Mouse (Mus musculus): ENCODE results near the gene Adcy2. TPM values are rescaled to one million over a fixed set of nuclear protein-coding genes. Genes with fewer than 3 reads are reported as not detected.
A peak's percentile ranks its signal among the peaks of the same experiment; 100 is the strongest.

The Adcy2 gene
- polyA plus RNA-seq, 1 experiment, result 2.2 TPM

GRCm38 (mm10) chr13:68574398-68574797 lies 424.9 kb downstream of the Adcy2 start:
- no peaks in the 10 kb centered on the region for H3K27me3 ChIP-seq (ENCODE audit: control insufficient read depth, insufficient read depth, low read length, poor library complexity, severe bottlenecking)
- H3K4me3 ChIP-seq (ENCODE audit: low read depth, low read length), result no peak overlapping the region
- no peaks in the 10 kb centered on the region for H3K9me3 ChIP-seq (replicated peaks; ENCODE audit: control insufficient read depth, insufficient read depth, low read length, poor library complexity, severe bottlenecking)

GRCm38 (mm10) chr13:68572966-68573913 lies 426.1 kb downstream of the Adcy2 start:
- H3K9ac ChIP-seq (ENCODE audit: low read depth, poor library complexity, severe bottlenecking), result no peak overlapping the region
- H3K4me1 ChIP-seq (ENCODE audit: control insufficient read depth, insufficient read depth, low read length), result no peaks in the 10 kb centered on the region
- H3K9me3 ChIP-seq (replicated peaks; ENCODE audit: control insufficient read depth, insufficient read depth, low read length, poor library complexity, severe bottlenecking), result no peaks in the 10 kb centered on the region
- H3K4me3 ChIP-seq (ENCODE audit: low read depth, low read length), result no peak overlapping the region
- no peak for TF ChIP-seq CTCF (IDR thresholded peaks at IDR 0.05; ENCODE audit: low read depth, low read length)
- peak; percentile 79 for TF ChIP-seq EP300 (IDR thresholded peaks at IDR 0.05; ENCODE audit: insufficient read depth, low read depth, low read length)
- TF ChIP-seq POLR2A (IDR thresholded peaks at IDR 0.05; ENCODE audit: insufficient read depth, low read length), result no peak
- H3K27ac ChIP-seq (ENCODE audit: insufficient read depth, low read length), result peak overlapping the region; percentile 69
- H3K27me3 ChIP-seq (ENCODE audit: control insufficient read depth, insufficient read depth, low read length, poor library complexity, severe bottlenecking), result no peaks in the 10 kb centered on the region
- peaks cover 44% of the 10 kb centered on the region for H3K36me3 ChIP-seq (ENCODE audit: control insufficient read depth, insufficient read depth, low read length, poor library complexity, severe bottlenecking)

More at GRCm38 (mm10) chr13:68574398-68574797, 424.9 kb downstream of the Adcy2 start:
- no peak overlapping the region for H3K27ac ChIP-seq (ENCODE audit: insufficient read depth, low read length)
- no peak overlapping the region for H3K9ac ChIP-seq (ENCODE audit: low read depth, poor library complexity, severe bottlenecking)
- H3K36me3 ChIP-seq (ENCODE audit: control insufficient read depth, insufficient read depth, low read length, poor library complexity, severe bottlenecking), result peaks cover 46% of the 10 kb centered on the region
- no peaks in the 10 kb centered on the region for H3K4me1 ChIP-seq (ENCODE audit: control insufficient read depth, insufficient read depth, low read length)
- no peak for TF ChIP-seq POLR2A (IDR thresholded peaks at IDR 0.05; ENCODE audit: insufficient read depth, low read length)
- no peak for TF ChIP-seq EP300 (IDR thresholded peaks at IDR 0.05; ENCODE audit: insufficient read depth, low read depth, low read length)
- no peak for TF ChIP-seq CTCF (IDR thresholded peaks at IDR 0.05; ENCODE audit: low read depth, low read length)

GRCm38 (mm10) chr13:68572247-68572646 lies 427.1 kb downstream of the Adcy2 start:
- Histone ChIP-seq H3K9ac (ENCODE audit: low read depth, poor library complexity, severe bottlenecking) (no peak overlapping the region), H3K27ac (ENCODE audit: insufficient read depth, low read length) (no peak overlapping the region), H3K4me3 (ENCODE audit: low read depth, low read length) (no peak overlapping the region), H3K27me3 (ENCODE audit: control insufficient read depth, insufficient read depth, low read length, poor library complexity, severe bottlenecking) (no peaks in the 10 kb centered on the region), H3K36me3 (ENCODE audit: control insufficient read depth, insufficient read depth, low read length, poor library complexity, severe bottlenecking) (peaks cover 42% of the 10 kb centered on the region), H3K4me1 (ENCODE audit: control insufficient read depth, insufficient read depth, low read length) (no peaks in the 10 kb centered on the region), H3K9me3 (replicated peaks; ENCODE audit: control insufficient read depth, insufficient read depth, low read length, poor library complexity, severe bottlenecking) (no peaks in the 10 kb centered on the region)
- TF ChIP-seq CTCF (IDR thresholded peaks at IDR 0.05; ENCODE audit: low read depth, low read length) (no peak), EP300 (IDR thresholded peaks at IDR 0.05; ENCODE audit: insufficient read depth, low read depth, low read length) (no peak), POLR2A (IDR thresholded peaks at IDR 0.05; ENCODE audit: insufficient read depth, low read length) (no peak)

Measured in ES-Bruce4 (cell line).